Mouse (Mus musculus): ENCODE measurements around the gene Slc45a1.

- TF ChIP-seq CTCF (IDR thresholded peaks at IDR 0.05; ENCODE audit: low read depth) = no peak
- TF ChIP-seq EP300 (optimal IDR thresholded peaks at IDR 0.05) = no peak
Measured at GRCm38 (mm10) chr4:150594298-150594829, 57.6 kb downstream of the Slc45a1 start.
